Mouse (Mus musculus) spleen, adult 2 months (tissue): ENCODE measurements around the gene S100a13. TPM values are rescaled to one million over a fixed set of nuclear protein-coding genes. Genes with fewer than 3 reads are reported as not detected.
A peak's percentile ranks its signal among the peaks of the same experiment; 100 is the strongest.

Source experiments
- DNase-seq, 2 experiments: peaks; one replicate each; pipeline versions ENCODE4 v3.0.0 to v3.0.0-alpha.2; 2012 to 2021; ENCODE audit warnings: low spot score in 2 of 2, low read depth in 1 of 2
- H3K27ac ChIP-seq: fragments of 200-500 bp; 2 replicates; pipeline ENCODE4 v1.5.1; 2012; ENCODE audit warnings: low read length, inconsistent platforms; ENCODE audit not compliant: insufficient read depth
- H3K27me3 ChIP-seq: fragments of 200-500 bp; 2 replicates; pipeline ENCODE4 v1.6.1; 2012; ENCODE audit warnings: mild to moderate bottlenecking, moderate library complexity, low read length, inconsistent platforms; ENCODE audit not compliant: control insufficient read depth, insufficient read depth
- H3K36me3 ChIP-seq: fragments of 200-500 bp; 2 replicates; pipeline ENCODE4 v1.6.1; 2012; ENCODE audit warnings: mild to moderate bottlenecking, low read length, inconsistent platforms; ENCODE audit not compliant: control insufficient read depth, insufficient read depth
- H3K4me1 ChIP-seq: fragments of 200-500 bp; 2 replicates; pipeline ENCODE4 v1.6.1; 2011; ENCODE audit warnings: inconsistent platforms; ENCODE audit not compliant: control insufficient read depth, insufficient read depth, insufficient read length
- H3K4me3 ChIP-seq: fragments of 200-500 bp; 2 replicates; pipeline ENCODE4 v1.5.1; 2011; ENCODE audit warnings: mild to moderate bottlenecking, inconsistent platforms; ENCODE audit not compliant: insufficient read depth, insufficient read length; ENCODE audit errors: extremely low read depth
- CTCF ChIP-seq: fragments of 200-500 bp; IDR thresholded peaks from 2 replicates; pipeline ENCODE4 v1.5.1; 2011; ENCODE audit warnings: mild to moderate bottlenecking, inconsistent platforms; ENCODE audit not compliant: insufficient read depth, insufficient read length, insufficient replicate concordance; ENCODE audit errors: extremely low read depth
- POLR2A ChIP-seq: fragments of 200-500 bp; IDR thresholded peaks from 2 replicates; pipeline ENCODE4 v1.6.1; 2011; ENCODE audit warnings: low read depth, low read length, inconsistent platforms
- WGBS: fragments of 180-500 bp; shearing (Covaris S2); methylation state at CpG from one replicate; pipeline ENCODE4 v1.1.7; 2018; 5-methylcytosine and 5-hydroxymethylcytosine counted together
- polyA plus RNA-seq: library from polyadenylated mRNA; depleted of rRNA; stranded (reverse); fragments of >200 nt; gene quantifications from 2 replicates; pipeline ENCODE4 v1.2.3, GENCODE M21; 2012

Gene S100a13
- polyA plus RNA-seq, 1 experiment: 27.0 TPM

- TF ChIP-seq CTCF (no peak), POLR2A (no peak)
- Histone ChIP-seq H3K36me3 (peaks cover 21% of the 10 kb centered on the region), H3K27me3 (no peaks in the 10 kb centered on the region), H3K4me1 (peaks cover 5% of the 10 kb centered on the region; the same call in 1 of the 2 replicates), H3K27ac (peak overlapping the region; percentile 95), H3K4me3 (peak overlapping the region; percentile 98)
- 2% methylated on average over 20 of the region's 20 CpGs for WGBS
- no peak for DNase-seq
Measured at GRCm38 (mm10) chr3:90508287-90508949, 5.8 kb upstream of the S100a13 start.

- DNase-seq: peak; percentile 97 to 99
- WGBS: under 1% methylated on average over 66 of the region's 66 CpGs
- Histone ChIP-seq H3K4me1 (peaks cover 8% of the 10 kb centered on the region; the same call in 1 of the 2 replicates), H3K27me3 (no peaks in the 10 kb centered on the region), H3K4me3 (peak within 1 kb of the TSS; percentile 98), H3K27ac (peak within 1 kb of the TSS; percentile 95), H3K36me3 (peaks cover 18% of the 10 kb centered on the region)
- TF ChIP-seq POLR2A: no peak; the same call in none of the 2 replicates
Measured at GRCm38 (mm10) chr3:90508950-90509746, 5.1 kb upstream of the S100a13 start, which contains the start of gene Chtop. Gene Chtop (minus strand): TSS chr3:90509498.

- Histone ChIP-seq H3K36me3 (peaks cover 16% of the 10 kb centered on the region), H3K27ac (peak overlapping the region; percentile 76), H3K4me1 (peaks cover 8% of the 10 kb centered on the region; the same call in 1 of the 2 replicates), H3K4me3 (peak overlapping the region; percentile 12; the same call in 1 of the 2 replicates), H3K27me3 (no peaks in the 10 kb centered on the region)
- WGBS: 11% methylated on average over 2 of the region's 2 CpGs
- TF ChIP-seq CTCF: no peak
- no peak for TF ChIP-seq POLR2A
- DNase-seq: no peak
Measured at GRCm38 (mm10) chr3:90509747-90510123, 4.5 kb upstream of the S100a13 start.

GRCm38 (mm10) chr3:90512276-90512675 is 2.0 kb upstream of the S100a13 start:
- no peak overlapping the region for H3K4me3 ChIP-seq
- TF ChIP-seq CTCF (no peak), POLR2A (no peak)
- peaks cover 2% of the 10 kb centered on the region for H3K36me3 ChIP-seq
- peaks cover 15% of the 10 kb centered on the region; the same call in 1 of the 2 replicates for H3K4me1 ChIP-seq
- DNase-seq: no peak
- WGBS: 94% methylated on average over 5 of the region's 5 CpGs
- H3K27ac ChIP-seq: no peak overlapping the region
- H3K27me3 ChIP-seq: no peaks in the 10 kb centered on the region

- no peak for DNase-seq
- H3K27ac ChIP-seq: no peak overlapping the region
- H3K4me3 ChIP-seq: no peak overlapping the region
- 88% methylated on average over 9 of the region's 9 CpGs for WGBS
- no peaks in the 10 kb centered on the region for H3K36me3 ChIP-seq
- H3K4me1 ChIP-seq: peaks cover 14% of the 10 kb centered on the region; the same call in 1 of the 2 replicates
- TF ChIP-seq POLR2A (no peak), CTCF (no peak)
- no peaks in the 10 kb centered on the region for H3K27me3 ChIP-seq
Measured at GRCm38 (mm10) chr3:90512948-90513642, 1.1 kb upstream of the S100a13 start.

- H3K27me3 ChIP-seq: no peaks in the 10 kb centered on the region
- H3K27ac ChIP-seq: peak overlapping the region; percentile 9; the same call in 1 of the 2 replicates
- 0% methylated on average over 10 of the region's 10 CpGs for WGBS
- peak; percentile 10; the same call in 1 of the 2 replicates for TF ChIP-seq POLR2A
- no peak for TF ChIP-seq CTCF
- H3K36me3 ChIP-seq: 0 out of 2 replicates have a peak, but pooled peaks cover 1% of the 10 kb centered on the region
- H3K4me1 ChIP-seq: peaks cover 10% of the 10 kb centered on the region; the same call in 1 of the 2 replicates
- H3K4me3 ChIP-seq: peak overlapping the region; percentile 66
- peak in 1 of 2 experiments; percentile 68 for DNase-seq
Measured at GRCm38 (mm10) chr3:90514691-90515090, 456 bp downstream of the S100a13 start.
